Comparison of ENCODE assay signal across 10 mouse cellular contexts in the genomic region with DNA sequence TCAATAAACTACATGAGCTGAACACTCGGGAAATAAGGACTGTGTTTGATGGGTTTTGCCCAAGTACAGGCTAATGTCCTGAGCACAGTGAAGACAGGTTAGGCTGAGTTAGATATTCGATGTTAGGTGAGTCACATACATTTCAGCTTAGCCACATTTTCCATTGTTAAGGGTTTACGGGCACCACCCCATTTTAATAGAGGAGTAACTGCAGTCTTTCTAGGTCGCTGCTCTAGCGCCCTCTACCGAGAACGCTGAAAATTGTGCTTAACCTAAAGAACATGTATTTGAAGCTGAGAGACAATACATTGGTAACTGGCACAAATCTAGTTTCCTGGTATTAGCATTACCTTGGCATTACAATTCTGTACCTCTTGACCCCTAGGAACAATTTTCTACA.
A peak's percentile ranks its signal among the peaks of the same experiment; 100 is the strongest.
DNase-seq lines count a peak whose midpoint lies in the region; ATAC-seq and TF ChIP-seq lines count a peak whose summit lies in the region.
"Had no signal": no experiment of that assay in that cellular context is flagged by ENCODE, and none has a peak within 500 bp of the region (broad histone marks: within the 10 kb centered on the region; RNA-seq: fewer than 3 reads in every experiment).

No protein-coding gene starts in this region.

- no peak for ATAC-seq in embryonic facial prominence, embryonic 11.5 days (replicated peaks; ENCODE audit: insufficient number of reproducible peaks, low FRiP score, low TSS enrichment, low read depth)
- no peak for ATAC-seq in liver, embryonic 11.5 days (replicated peaks; ENCODE audit: low FRiP score)
- ATAC-seq in lung, embryonic 14.5 days (ENCODE audit: insufficient read depth) = no peak

- H3K4me2 ChIP-seq in embryonic facial prominence, embryonic 11.5 days (ENCODE audit: low read depth, low read length) = no peak overlapping the region
- H3K4me2 ChIP-seq in liver, embryonic 11.5 days = no peak overlapping the region
- no peak overlapping the region for H3K4me2 ChIP-seq in lung, embryonic 14.5 days
- H3K4me2 ChIP-seq: embryonic facial prominence, embryonic 13.5 days had no signal

- no peak overlapping the region for H3K9ac ChIP-seq in embryonic facial prominence, embryonic 11.5 days (replicated peaks; ENCODE audit: low read length)
- no peak overlapping the region for H3K9ac ChIP-seq in liver, adult 2 months (ENCODE audit: low read depth, low read length)
- no peak overlapping the region for H3K9ac ChIP-seq in liver, embryonic 11.5 days (ENCODE audit: low read depth, low read length)
- no peak overlapping the region for H3K9ac ChIP-seq in lung, embryonic 14.5 days
- H3K9ac ChIP-seq: embryonic facial prominence, embryonic 13.5 days had no signal

- H3K4me3 ChIP-seq in embryonic facial prominence, embryonic 11.5 days (ENCODE audit: low read depth, low read length) = no peak overlapping the region
- H3K4me3 ChIP-seq in embryonic facial prominence, embryonic 10.5 days = no peak overlapping the region
- no peak overlapping the region for H3K4me3 ChIP-seq in liver, adult 2 months (ENCODE audit: insufficient read depth, low read depth, low read length)
- no peak overlapping the region for H3K4me3 ChIP-seq in liver, embryonic 11.5 days (ENCODE audit: low read depth, low read length)
- H3K4me3 ChIP-seq in lung, embryonic 14.5 days (ENCODE audit: low read depth, low read length) = no peak overlapping the region
- H3K4me3 ChIP-seq: embryonic facial prominence, embryonic 13.5 days had no signal

- H3K27me3 ChIP-seq in embryonic facial prominence, embryonic 11.5 days (ENCODE audit: control insufficient read depth, insufficient read depth, low read length) = no peaks in the 10 kb centered on the region
- H3K27me3 ChIP-seq in embryonic facial prominence, embryonic 10.5 days (replicated peaks; ENCODE audit: low read depth, poor library complexity, severe bottlenecking) = no peaks in the 10 kb centered on the region
- H3K27me3 ChIP-seq in liver, adult 2 months (ENCODE audit: control insufficient read depth, insufficient read depth, low read length) = no peaks in the 10 kb centered on the region
- H3K27me3 ChIP-seq in liver, embryonic 11.5 days (replicated peaks; ENCODE audit: control insufficient read depth, insufficient read depth, low read length) = 0 out of 2 replicates have a peak, but pooled peaks cover 3% of the 10 kb centered on the region
- H3K27me3 ChIP-seq in lung, embryonic 14.5 days (ENCODE audit: insufficient read depth, low read length) = no peaks in the 10 kb centered on the region
- H3K27me3 ChIP-seq: embryonic facial prominence, embryonic 13.5 days had no signal

- H3K79me2 ChIP-seq in liver, adult 2 months (ENCODE audit: control insufficient read depth, insufficient read depth, low read length) = peaks cover 2% of the 10 kb centered on the region; the same call in 1 of the 2 replicates

- no peak overlapping the region for H3K27ac ChIP-seq in embryonic facial prominence, embryonic 11.5 days (replicated peaks; ENCODE audit: low read depth, low read length)
- no peak overlapping the region for H3K27ac ChIP-seq in embryonic facial prominence, embryonic 10.5 days (replicated peaks)
- H3K27ac ChIP-seq in liver, adult 2 months (replicated peaks; ENCODE audit: insufficient read depth, low read depth, low read length) = no peak overlapping the region
- H3K27ac ChIP-seq in liver, embryonic 11.5 days (ENCODE audit: low read depth, low read length) = no peak overlapping the region
- H3K27ac ChIP-seq in lung, embryonic 14.5 days (ENCODE audit: low read depth) = no peak overlapping the region

- H3K4me1 ChIP-seq in embryonic facial prominence, embryonic 11.5 days (ENCODE audit: control insufficient read depth, insufficient read depth, low read length) = no peaks in the 10 kb centered on the region
- peaks cover 15% of the 10 kb centered on the region for H3K4me1 ChIP-seq in embryonic facial prominence, embryonic 10.5 days
- H3K4me1 ChIP-seq in liver, adult 2 months (ENCODE audit: control insufficient read depth, insufficient read depth, low read length) = no peaks in the 10 kb centered on the region
- H3K4me1 ChIP-seq in liver, embryonic 11.5 days (replicated peaks; ENCODE audit: control insufficient read depth, insufficient read depth, low read length) = no peaks in the 10 kb centered on the region
- H3K4me1 ChIP-seq in lung, embryonic 14.5 days (ENCODE audit: insufficient read depth) = no peaks in the 10 kb centered on the region

- no peaks in the 10 kb centered on the region for H3K9me3 ChIP-seq in embryonic facial prominence, embryonic 11.5 days (replicated peaks; ENCODE audit: control insufficient read depth, low read length)
- H3K9me3 ChIP-seq in embryonic facial prominence, embryonic 10.5 days = 0 out of 2 replicates have a peak, but pooled peaks cover 2% of the 10 kb centered on the region
- H3K9me3 ChIP-seq in liver, embryonic 11.5 days (ENCODE audit: control insufficient read depth, low read length) = no peaks in the 10 kb centered on the region
- no peaks in the 10 kb centered on the region for H3K9me3 ChIP-seq in lung, embryonic 14.5 days (ENCODE audit: low read depth, low read length)
- H3K9me3 ChIP-seq: embryonic facial prominence, embryonic 13.5 days had no signal

- peak; percentile 59 for DNase-seq in embryonic facial prominence, embryonic 11.5 days (ENCODE audit: low spot score)
- DNase-seq in embryonic facial prominence, embryonic 10.5 days (ENCODE audit: low spot score) = no peak
- peak; percentile 36 for DNase-seq in liver, adult 2 months (ENCODE audit: extremely low read depth, low read depth, low spot score)
- DNase-seq in liver, embryonic 11.5 days (ENCODE audit: low spot score) = no peak
- DNase-seq in MEL-GATA-1-ER (ENCODE audit: extremely low read depth, low read depth) = peak; percentile 39
- peak; percentile 79 for DNase-seq in lung, embryonic 14.5 days
- no peak for DNase-seq in left cerebral cortex, adult 8-10 months (ENCODE audit: low spot score in 2 of 2)
- DNase-seq in urinary bladder, postnatal 10 days (ENCODE audit: low spot score) = no peak
- DNase-seq: heart, postnatal 4 days had no signal

- no peaks in the 10 kb centered on the region for H3K36me3 ChIP-seq in embryonic facial prominence, embryonic 11.5 days (replicated peaks; ENCODE audit: control insufficient read depth, insufficient read depth, low read depth, low read length)
- peaks cover 17% of the 10 kb centered on the region for H3K36me3 ChIP-seq in embryonic facial prominence, embryonic 10.5 days (replicated peaks)
- no peaks in the 10 kb centered on the region for H3K36me3 ChIP-seq in liver, adult 2 months (ENCODE audit: control insufficient read depth, insufficient read depth, low read length)
- H3K36me3 ChIP-seq in liver, embryonic 11.5 days (ENCODE audit: control insufficient read depth, insufficient read depth, low read length) = no peaks in the 10 kb centered on the region
- no peaks in the 10 kb centered on the region; the same call in 1 of the 2 replicates for H3K36me3 ChIP-seq in lung, embryonic 14.5 days (ENCODE audit: insufficient read depth)
- H3K36me3 ChIP-seq: embryonic facial prominence, embryonic 13.5 days had no signal

- TF ChIP-seq CTCF in liver, adult 2 months (IDR thresholded peaks at IDR 0.05; ENCODE audit: low read depth, low read length) = no peak
- TF ChIP-seq CTCF in lung, embryonic 14.5 days (IDR thresholded peaks at IDR 0.05; ENCODE audit: low read depth) = peak; percentile 63

- WGBS in embryonic facial prominence, embryonic 11.5 days = 37% methylated on average over 7 of the region's 7 CpGs
- 35% methylated on average over 7 of the region's 7 CpGs for WGBS in embryonic facial prominence, embryonic 10.5 days
- WGBS in liver, adult 2 months = 34% methylated on average over 7 of the region's 7 CpGs
- WGBS in liver, embryonic 11.5 days = 32% methylated on average over 7 of the region's 7 CpGs
- WGBS in lung, embryonic 14.5 days = 30% methylated on average over 7 of the region's 7 CpGs

- TF ChIP-seq POLR2A in liver, adult 2 months (IDR thresholded peaks at IDR 0.05; ENCODE audit: extremely low read depth, insufficient read depth, low read length) = no peak

Comparison
In these comparisons a context has a peak if more than half of its experiments do, and no peak if none do; other contexts are left out.
1. DNase-seq: peak in embryonic facial prominence, embryonic 11.5 days (single experiment), liver, adult 2 months (single experiment), MEL-GATA-1-ER (single experiment) and lung, embryonic 14.5 days (single experiment); none in embryonic facial prominence, embryonic 10.5 days (single experiment), liver, embryonic 11.5 days (single experiment), left cerebral cortex, adult 8-10 months (0 of 2) and urinary bladder, postnatal 10 days (single experiment).